Mouse (Mus musculus) heart, postnatal 0 days (tissue): ENCODE measurements around the gene Nxt2.

Source experiments
- CTCF ChIP-seq: IDR thresholded peaks from 2 replicates; pipeline ENCODE4 v1.5.1; 2016; ENCODE audit warnings: antibody characterized with exemption, control low read depth, low read depth
- EP300 ChIP-seq: IDR thresholded peaks from 2 replicates; pipeline ENCODE4 v1.6.1; 2016; ENCODE audit warnings: antibody characterized with exemption, low read depth

GRCm38 (mm10) chrX:142196831-142197230, 29.7 kb upstream of the Nxt2 start, which contains the start of gene Gucy2f:
- no peak for TF ChIP-seq CTCF
- TF ChIP-seq EP300 = no peak
